Mouse (Mus musculus) hindbrain, embryonic 14.5 days (tissue): Measurements from ENCODE around the gene Arl5c. TPM values are rescaled to one million over a fixed set of nuclear protein-coding genes. Genes with fewer than 3 reads are reported as not detected.
A peak's percentile ranks its signal among the peaks of the same experiment; 100 is the strongest.

Experiments used
- ATAC-seq: fragments of 200-750 bp; cut with Nextera tagmentation; 2 replicates; pipeline ENCODE4 v1.8.0; 2017; ENCODE audit warnings: moderate number of reproducible peaks, mild to moderate bottlenecking, moderate TSS enrichment, moderate library complexity; ENCODE audit not compliant: low FRiP score
- DNase-seq: peaks from one replicate; pipeline ENCODE4 v3.0.0-alpha.2; 2015; ENCODE audit warnings: low spot score
- H3K27ac ChIP-seq: fragments of 300-500 bp; sonication (generic); 2 replicates; pipeline ENCODE4 v1.5.1; 2014; ENCODE audit warnings: mild to moderate bottlenecking, moderate library complexity
- H3K27me3 ChIP-seq: fragments of 300-500 bp; sonication (generic); 2 replicates; pipeline ENCODE4 v1.6.1; 2014; ENCODE audit warnings: mild to moderate bottlenecking, low read length, mixed read lengths; ENCODE audit not compliant: control insufficient read depth, insufficient read depth
- H3K36me3 ChIP-seq: fragments of 300-500 bp; sonication (generic); replicated peaks from 2 replicates; pipeline ENCODE4 v1.6.1; 2014; ENCODE audit not compliant: control insufficient read depth, insufficient read depth
- H3K4me1 ChIP-seq: fragments of 300-500 bp; sonication (generic); replicated peaks from 2 replicates; pipeline ENCODE4 v1.6.1; 2014; ENCODE audit warnings: antibody characterized with exemption, low read length, mixed read lengths; ENCODE audit not compliant: control insufficient read depth, insufficient read depth
- H3K4me2 ChIP-seq: fragments of 300-500 bp; sonication (generic); replicated peaks from 2 replicates; pipeline ENCODE4 v1.6.1; 2014; ENCODE audit warnings: mild to moderate bottlenecking, moderate library complexity
- H3K4me3 ChIP-seq: fragments of 300-500 bp; sonication (generic); replicated peaks from 2 replicates; pipeline ENCODE4 v1.5.1; 2014; ENCODE audit warnings: mild to moderate bottlenecking, low read length
- H3K9ac ChIP-seq: fragments of 300-500 bp; sonication (generic); 2 replicates; pipeline ENCODE4 v1.6.1; 2014
- H3K9me3 ChIP-seq: fragments of 300-500 bp; sonication (generic); 2 replicates; pipeline ENCODE4 v1.6.1; 2016; ENCODE audit warnings: low read length; ENCODE audit not compliant: control insufficient read depth
- WGBS: fragments of 180-500 bp; shearing (Covaris S2); extraction: QIAGEN DNeasy Blood & Tissue Kit; methylation state at CpG from one replicate; pipeline ENCODE4 v1.1.7; 2014; 5-methylcytosine and 5-hydroxymethylcytosine counted together
- polyA plus RNA-seq: library from polyadenylated mRNA; unstranded; fragments of >200 nt; fragmentation: Nextera tagmentation; extraction: Ambion mirVana; gene quantifications from 2 replicates; pipeline ENCODE4 v1.2.1, GENCODE M21; 2014

The Arl5c gene
- polyA plus RNA-seq, 1 experiment from 2014 or later = 11.0 TPM

- peak overlapping the region; percentile 83 for H3K27ac ChIP-seq
- H3K9ac ChIP-seq = peak overlapping the region; percentile 70
- DNase-seq (peak; percentile 100), ATAC-seq (peak; percentile 74)
- H3K4me2 ChIP-seq = peak overlapping the region; percentile 85
- peak overlapping the region; percentile 82 for H3K4me3 ChIP-seq
- no peaks in the 10 kb centered on the region for H3K36me3 ChIP-seq
- peaks cover 14% of the 10 kb centered on the region for H3K4me1 ChIP-seq
- H3K27me3 ChIP-seq = peaks cover 28% of the 10 kb centered on the region
- under 1% methylated on average over 42 of the region's 42 CpGs for WGBS
- no peaks in the 10 kb centered on the region for H3K9me3 ChIP-seq
Measured at GRCm38 (mm10) chr11:97987551-97988526, 8.1 kb downstream of the Arl5c start.

DNA sequence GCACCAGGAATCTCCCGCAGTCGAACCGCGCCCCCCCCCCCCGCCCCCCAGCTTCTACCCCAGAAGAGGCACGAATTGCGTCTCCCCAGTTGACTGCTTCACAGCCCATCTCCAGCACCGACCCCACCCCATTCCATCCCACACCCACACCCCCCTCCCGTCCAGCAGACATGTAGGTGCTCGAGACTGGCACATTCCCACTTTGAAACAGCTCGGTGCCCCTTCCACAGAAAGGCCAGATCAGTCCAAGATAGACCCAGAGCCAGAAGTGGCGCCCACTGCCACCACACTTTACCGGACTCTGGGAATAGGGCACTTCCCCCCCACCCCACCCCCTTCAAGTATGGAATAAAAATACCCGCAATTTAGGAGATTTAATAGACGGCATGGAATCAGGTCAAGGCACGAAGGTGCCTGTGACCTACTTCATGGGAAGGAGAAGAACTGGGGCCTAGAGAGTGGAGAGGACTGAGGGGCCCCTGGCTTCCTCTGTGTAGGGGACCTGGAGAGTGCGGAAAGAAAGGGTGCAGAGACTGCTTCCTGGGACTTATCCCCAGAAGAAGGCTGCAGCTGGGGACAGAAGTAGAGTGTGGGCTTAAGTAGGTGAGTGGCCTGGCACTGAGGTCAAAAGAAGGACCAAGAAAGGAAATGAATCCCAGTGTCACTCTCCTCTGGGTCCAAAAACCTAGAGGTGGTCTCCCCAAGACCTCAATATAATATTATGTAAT is 9.1 kb downstream of the Arl5c start:
- Histone ChIP-seq H3K4me1 (peaks cover 14% of the 10 kb centered on the region), H3K9ac (peak overlapping the region; percentile 58; the same call in 1 of the 2 replicates), H3K36me3 (no peaks in the 10 kb centered on the region), H3K27ac (no peak overlapping the region), H3K9me3 (no peaks in the 10 kb centered on the region), H3K4me2 (peak overlapping the region; percentile 85), H3K27me3 (peaks cover 28% of the 10 kb centered on the region), H3K4me3 (peak overlapping the region; percentile 82)
- no peak for DNase-seq
- 33% methylated on average over 15 of the region's 17 CpGs for WGBS
- no peak for ATAC-seq

- H3K4me2 ChIP-seq = peak within 1 kb of the TSS; percentile 85
- DNase-seq = no peak
Measured at GRCm38 (mm10) chr11:97985727-97986677, 10.0 kb downstream of the Arl5c start, which contains the start of gene Plxdc1. Gene Plxdc1 (minus strand): TSS chr11:97986444.

DNA sequence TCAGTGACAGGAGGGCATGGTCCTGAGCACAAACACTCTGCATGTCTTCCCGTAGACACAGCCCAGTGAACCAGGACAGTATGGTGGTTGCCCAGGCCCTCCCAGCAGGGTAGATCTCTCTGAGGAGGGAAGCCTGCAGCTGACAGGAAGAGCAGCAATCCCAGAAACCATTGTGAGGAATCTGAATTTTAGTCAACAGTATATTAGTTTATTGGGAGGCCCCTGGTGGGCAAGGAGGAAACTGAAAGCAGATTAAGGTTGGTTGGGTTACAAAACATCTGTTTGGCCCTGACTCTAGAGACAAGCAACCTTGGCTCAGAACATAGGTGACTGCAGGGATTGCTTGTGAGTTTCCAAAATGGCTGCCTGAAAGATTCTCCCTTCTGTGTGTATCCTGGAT is 12.0 kb downstream of the Arl5c start:
- Histone ChIP-seq H3K27me3 (peaks cover 28% of the 10 kb centered on the region), H3K27ac (no peak overlapping the region), H3K36me3 (no peaks in the 10 kb centered on the region), H3K4me1 (no peaks in the 10 kb centered on the region), H3K9me3 (no peaks in the 10 kb centered on the region), H3K9ac (no peak overlapping the region), H3K4me2 (no peak overlapping the region), H3K4me3 (no peak overlapping the region)
- no peak for DNase-seq
- ATAC-seq = no peak
- WGBS = 62% methylated on average over 1 of the region's 1 CpGs

More at GRCm38 (mm10) chr11:97985727-97986677, 10.0 kb downstream of the Arl5c start, which contains the start of gene Plxdc1:
- Histone ChIP-seq H3K9ac (peak within 1 kb of the TSS; percentile 58), H3K9me3 (no peaks in the 10 kb centered on the region), H3K27me3 (peaks cover 28% of the 10 kb centered on the region), H3K27ac (no peak within 1 kb of the TSS), H3K4me1 (peaks cover 14% of the 10 kb centered on the region), H3K36me3 (no peaks in the 10 kb centered on the region), H3K4me3 (peak within 1 kb of the TSS; percentile 82)
- ATAC-seq = no peak
- WGBS = 3% methylated on average over 69 of the region's 74 CpGs

DNA sequence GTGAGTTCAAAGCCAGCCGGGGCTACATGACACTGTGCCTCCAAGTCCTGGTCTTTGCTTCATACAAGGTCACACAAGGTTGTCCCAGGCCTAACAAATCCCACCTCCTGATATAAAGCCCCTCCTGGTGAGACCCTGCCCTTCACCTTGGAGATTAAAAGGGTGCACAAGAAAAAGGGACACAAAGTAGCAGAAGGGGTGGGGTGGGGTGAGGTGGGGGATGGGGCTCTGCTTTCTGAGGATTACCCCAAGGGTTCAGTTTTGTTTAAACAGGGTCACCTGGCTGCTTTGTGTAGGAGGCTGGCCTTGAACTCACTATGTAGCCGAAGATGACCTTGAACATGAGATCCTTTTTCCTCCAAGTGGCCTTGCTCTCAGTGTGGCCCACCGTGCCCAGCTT is 12.5 kb downstream of the Arl5c start:
- Histone ChIP-seq H3K9ac (no peak overlapping the region), H3K9me3 (no peaks in the 10 kb centered on the region), H3K4me2 (no peak overlapping the region), H3K27me3 (peaks cover 28% of the 10 kb centered on the region), H3K4me3 (no peak overlapping the region), H3K27ac (no peak overlapping the region), H3K36me3 (no peaks in the 10 kb centered on the region), H3K4me1 (no peaks in the 10 kb centered on the region)
- ATAC-seq (no peak), DNase-seq (no peak)
- 93% methylated on average over 3 of the region's 3 CpGs for WGBS

- ATAC-seq (no peak), DNase-seq (no peak)
Measured at GRCm38 (mm10) chr11:97982721-97983120, 13.3 kb downstream of the Arl5c start.

GRCm38 (mm10) chr11:97980531-97980966 is 15.4 kb downstream of the Arl5c start:
- no peak for ATAC-seq
- Histone ChIP-seq H3K4me2 (no peak overlapping the region), H3K9me3 (no peaks in the 10 kb centered on the region), H3K4me3 (no peak overlapping the region), H3K9ac (no peak overlapping the region), H3K27me3 (peaks cover 18% of the 10 kb centered on the region), H3K4me1 (no peaks in the 10 kb centered on the region), H3K27ac (no peak overlapping the region), H3K36me3 (no peaks in the 10 kb centered on the region)
- 52% methylated on average over 9 of the region's 9 CpGs for WGBS
- no peak for DNase-seq

More at GRCm38 (mm10) chr11:97982721-97983120, 13.3 kb downstream of the Arl5c start:
- no peaks in the 10 kb centered on the region for H3K36me3 ChIP-seq
- peaks cover 28% of the 10 kb centered on the region for H3K27me3 ChIP-seq
- no peak overlapping the region for H3K4me3 ChIP-seq
- 90% methylated on average over 9 of the region's 9 CpGs for WGBS
- no peak overlapping the region for H3K27ac ChIP-seq
- H3K9ac ChIP-seq = no peak overlapping the region
- no peaks in the 10 kb centered on the region for H3K4me1 ChIP-seq
- no peak overlapping the region for H3K4me2 ChIP-seq
- H3K9me3 ChIP-seq = no peaks in the 10 kb centered on the region

GRCm38 (mm10) chr11:97979824-97980495 is 16.0 kb downstream of the Arl5c start:
- WGBS = 65% methylated on average over 10 of the region's 10 CpGs
- Histone ChIP-seq H3K4me3 (no peak overlapping the region), H3K9ac (no peak overlapping the region), H3K36me3 (no peaks in the 10 kb centered on the region), H3K27ac (no peak overlapping the region), H3K4me2 (no peak overlapping the region), H3K4me1 (no peaks in the 10 kb centered on the region), H3K9me3 (no peaks in the 10 kb centered on the region), H3K27me3 (peaks cover 12% of the 10 kb centered on the region)
- DNase-seq (no peak), ATAC-seq (no peak)
